Mouse (Mus musculus) neural tube, embryonic 11.5 days (tissue): ENCODE measurements around the gene Zdhhc14. TPM values are rescaled to one million over a fixed set of nuclear protein-coding genes. Genes with fewer than 3 reads are reported as not detected.
"Not testable (repeated sequence)": the region's sequence is repeated elsewhere in the genome, so short reads cannot be mapped to it uniquely, and the experiment has no call there.

Experiments used
- ATAC-seq: fragments of 200-750 bp; cut with Nextera tagmentation; 2 replicates; pipeline ENCODE4 v1.8.0; 2017; ENCODE audit warnings: moderate number of reproducible peaks, mild to moderate bottlenecking, moderate TSS enrichment, moderate library complexity; ENCODE audit not compliant: insufficient read depth, low FRiP score, low TSS enrichment
- DNase-seq: peaks from one replicate; pipeline ENCODE4 v3.0.0-alpha.2; 2015; ENCODE audit warnings: low spot score
- H3K27ac ChIP-seq: fragments of 300-500 bp; sonication (generic); 2 replicates; pipeline ENCODE4 v1.5.1; 2014; ENCODE audit warnings: low read depth, mild to moderate bottlenecking, low read length
- H3K27me3 ChIP-seq: fragments of 300-500 bp; sonication (generic); 2 replicates; pipeline ENCODE4 v1.6.1; 2014; ENCODE audit warnings: mild to moderate bottlenecking, low read length, mixed read lengths; ENCODE audit not compliant: control insufficient read depth, insufficient read depth
- H3K36me3 ChIP-seq: fragments of 300-500 bp; sonication (generic); 2 replicates; pipeline ENCODE4 v1.6.1; 2014; ENCODE audit warnings: mild to moderate bottlenecking, low read length, moderate library complexity, mixed read lengths; ENCODE audit not compliant: control insufficient read depth, insufficient read depth
- H3K4me1 ChIP-seq: fragments of 300-500 bp; sonication (generic); 2 replicates; pipeline ENCODE4 v1.6.1; 2014; ENCODE audit warnings: low read length, mixed read lengths; ENCODE audit not compliant: control insufficient read depth, insufficient read depth
- H3K4me2 ChIP-seq: fragments of 300-500 bp; sonication (generic); 2 replicates; pipeline ENCODE4 v1.6.1; 2014; ENCODE audit warnings: low read depth, mild to moderate bottlenecking, moderate library complexity
- H3K4me3 ChIP-seq: fragments of 300-500 bp; sonication (generic); 2 replicates; pipeline ENCODE4 v1.5.1; 2014; ENCODE audit warnings: low read depth, low read length
- H3K9ac ChIP-seq: fragments of 300-500 bp; sonication (generic); 2 replicates; pipeline ENCODE4 v1.6.1; 2014; ENCODE audit warnings: mild to moderate bottlenecking, low read length
- H3K9me3 ChIP-seq: fragments of 300-500 bp; sonication (generic); 2 replicates; pipeline ENCODE4 v1.6.1; 2016; ENCODE audit warnings: low read length; ENCODE audit not compliant: control insufficient read depth
- WGBS: fragments of 180-500 bp; shearing (Covaris S2); extraction: QIAGEN DNeasy Blood & Tissue Kit; methylation state at CpG from one replicate; pipeline ENCODE4 v1.1.7; 2014; 5-methylcytosine and 5-hydroxymethylcytosine counted together
- polyA plus RNA-seq: library from polyadenylated mRNA; unstranded; fragments of >200 nt; fragmentation: Nextera tagmentation; extraction: Ambion mirVana; gene quantifications from 2 replicates; pipeline ENCODE4 v1.2.1, GENCODE M21; 2014

The Zdhhc14 gene
- polyA plus RNA-seq, 1 experiment from 2014 or later = 2.6 TPM

DNA sequence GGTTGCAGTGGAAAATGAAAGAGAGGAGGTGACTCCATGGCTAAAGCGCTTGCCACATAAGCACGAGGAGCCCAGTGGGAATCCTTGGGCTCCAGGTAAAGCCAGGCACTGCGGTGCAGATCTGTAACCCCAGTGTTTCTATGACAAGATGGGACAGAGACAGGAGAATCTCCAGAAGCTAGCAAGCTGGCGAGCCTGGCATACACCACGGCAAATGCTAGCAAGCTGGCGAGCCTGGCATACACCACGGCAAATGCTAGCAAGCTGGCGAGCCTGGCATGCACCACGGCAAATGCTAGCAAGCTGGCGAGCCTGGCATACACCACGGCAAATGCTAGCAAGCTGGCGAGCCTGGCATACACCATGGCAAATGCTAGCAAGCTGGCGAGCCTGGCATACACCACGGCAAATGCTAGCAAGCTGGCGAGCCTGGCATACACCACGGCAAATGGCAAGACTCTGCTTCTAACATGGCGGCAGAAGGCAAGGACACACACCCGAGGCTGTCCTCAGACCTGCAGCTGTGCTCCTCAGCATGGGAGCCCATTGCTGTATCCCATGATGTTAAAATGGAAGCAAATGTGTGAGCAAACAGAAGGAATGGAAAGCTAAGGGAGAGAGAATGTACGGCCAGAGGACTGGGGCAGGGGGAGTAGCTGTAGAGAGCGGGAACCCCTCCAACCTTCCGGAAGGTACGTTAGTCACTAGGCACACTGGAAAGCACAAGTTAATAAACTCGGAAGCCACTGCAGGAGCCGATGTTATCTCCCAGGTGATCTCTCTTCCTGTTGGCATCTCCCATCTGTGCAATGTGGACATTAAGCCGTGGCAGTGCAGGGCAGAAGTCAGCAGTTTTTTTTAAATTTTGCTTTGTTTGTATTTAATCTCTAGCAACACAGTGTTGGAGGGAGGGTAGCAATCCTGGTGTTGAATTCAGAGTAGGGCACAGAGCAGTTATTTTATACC, 129.6 kb downstream of the Zdhhc14 start:
- Histone ChIP-seq H3K9me3 (no peaks in the 10 kb centered on the region), H3K4me3 (no peak overlapping the region), H3K4me1 (no peaks in the 10 kb centered on the region), H3K4me2 (no peak overlapping the region), H3K36me3 (no peaks in the 10 kb centered on the region), H3K27ac (no peak overlapping the region), H3K27me3 (no peaks in the 10 kb centered on the region), H3K9ac (no peak overlapping the region)
- no peak for ATAC-seq
- DNase-seq = no peak
- WGBS = 91% methylated on average over 25 of the region's 25 CpGs

DNA sequence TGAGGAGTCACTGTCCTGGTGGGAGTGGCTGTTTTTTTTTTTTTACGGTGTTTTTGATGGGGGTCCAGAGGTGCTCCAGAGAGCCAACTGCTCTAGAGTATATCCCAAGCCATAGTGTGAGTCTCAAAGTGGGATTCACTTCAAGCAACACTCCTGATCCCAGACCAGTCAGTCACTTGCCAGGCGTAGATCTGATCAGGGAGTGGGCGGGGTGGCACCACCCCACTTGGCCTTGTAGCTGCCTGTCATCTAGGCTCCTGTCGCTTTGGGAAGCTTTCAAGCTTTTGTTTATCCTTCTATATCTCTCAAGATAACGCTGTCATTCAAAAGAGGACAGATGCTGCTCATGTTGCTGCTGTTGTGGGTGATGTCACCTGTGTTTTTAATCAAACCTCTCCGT, 130.4 kb downstream of the Zdhhc14 start:
- no peaks in the 10 kb centered on the region for H3K36me3 ChIP-seq
- DNase-seq = no peak
- no peaks in the 10 kb centered on the region for H3K27me3 ChIP-seq
- no peak overlapping the region for H3K4me3 ChIP-seq
- no peak overlapping the region for H3K9ac ChIP-seq
- no peak overlapping the region for H3K27ac ChIP-seq
- no peaks in the 10 kb centered on the region for H3K4me1 ChIP-seq
- no peaks in the 10 kb centered on the region for H3K9me3 ChIP-seq
- ATAC-seq = no peak
- H3K4me2 ChIP-seq = no peak overlapping the region
- 76% methylated on average over 6 of the region's 6 CpGs for WGBS

GRCm38 (mm10) chr17:5623181-5623580, 130.8 kb downstream of the Zdhhc14 start:
- no peaks in the 10 kb centered on the region for H3K9me3 ChIP-seq
- no peak for ATAC-seq
- H3K4me1 ChIP-seq = no peaks in the 10 kb centered on the region
- H3K4me3 ChIP-seq = no peak overlapping the region
- no peak overlapping the region for H3K27ac ChIP-seq
- H3K9ac ChIP-seq = no peak overlapping the region
- H3K4me2 ChIP-seq = no peak overlapping the region
- no peaks in the 10 kb centered on the region for H3K36me3 ChIP-seq
- no peak for DNase-seq
- H3K27me3 ChIP-seq = no peaks in the 10 kb centered on the region

- H3K27ac ChIP-seq, H3K36me3 ChIP-seq, H3K4me1 ChIP-seq, DNase-seq, H3K9me3 ChIP-seq, H3K4me3 ChIP-seq, ATAC-seq, H3K9ac ChIP-seq, H3K27me3 ChIP-seq, H3K4me2 ChIP-seq: not testable (repeated sequence)
- WGBS = 87% methylated on average over 1 of the region's 1 CpGs
These were observed 132.5 kb downstream of the Zdhhc14 start for GRCm38 (mm10) chr17:5624815-5625214.

DNA sequence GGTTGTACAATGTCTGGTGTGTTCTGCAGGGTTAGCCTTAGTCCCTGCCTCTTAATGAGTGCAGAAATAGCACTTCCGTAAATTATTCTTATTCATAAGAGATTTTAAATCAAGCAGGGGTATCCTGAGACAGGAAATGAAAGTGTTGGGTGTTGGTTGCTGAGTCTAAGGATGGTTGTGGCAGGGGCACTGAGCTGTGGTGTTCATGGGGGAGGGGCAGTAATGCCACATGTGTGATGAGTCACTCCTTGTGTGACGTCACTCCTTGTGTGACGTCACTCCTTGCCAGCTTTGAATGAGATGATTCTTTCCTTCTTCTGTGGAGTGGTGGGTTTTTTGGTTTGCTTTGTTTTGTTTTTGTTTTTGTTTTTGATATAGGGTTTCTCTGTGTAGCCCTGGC, 134.0 kb downstream of the Zdhhc14 start:
- Histone ChIP-seq H3K36me3 (no peaks in the 10 kb centered on the region), H3K9ac (no peak overlapping the region), H3K27me3 (no peaks in the 10 kb centered on the region), H3K9me3 (no peaks in the 10 kb centered on the region), H3K27ac (no peak overlapping the region), H3K4me1 (no peaks in the 10 kb centered on the region), H3K4me3 (no peak overlapping the region), H3K4me2 (no peak overlapping the region)
- DNase-seq (no peak), ATAC-seq (no peak)
- WGBS = 86% methylated on average over 3 of the region's 3 CpGs

- ATAC-seq = no peak
- no peaks in the 10 kb centered on the region for H3K4me1 ChIP-seq
- H3K27ac ChIP-seq = no peak overlapping the region
- no peak overlapping the region for H3K4me2 ChIP-seq
- 93% methylated on average over 5 of the region's 5 CpGs for whole genome bisulfite sequencing
- H3K36me3 ChIP-seq = no peaks in the 10 kb centered on the region
- H3K4me3 ChIP-seq = no peak overlapping the region
- no peaks in the 10 kb centered on the region for H3K27me3 ChIP-seq
- DNase-seq = no peak
- no peak overlapping the region for H3K9ac ChIP-seq
- no peaks in the 10 kb centered on the region for H3K9me3 ChIP-seq
These were observed 135.3 kb downstream of the Zdhhc14 start for GRCm38 (mm10) chr17:5627664-5628063.

- H3K4me3 ChIP-seq = no peak overlapping the region
- no peaks in the 10 kb centered on the region for H3K27me3 ChIP-seq
- H3K4me2 ChIP-seq = no peak overlapping the region
- H3K36me3 ChIP-seq = no peaks in the 10 kb centered on the region
- ATAC-seq (no peak), DNase-seq (no peak)
- no peak overlapping the region for H3K27ac ChIP-seq
- H3K4me1 ChIP-seq = no peaks in the 10 kb centered on the region
- H3K9me3 ChIP-seq = no peaks in the 10 kb centered on the region
- 68% methylated on average over 4 of the region's 4 CpGs for WGBS
- no peak overlapping the region for H3K9ac ChIP-seq
These were observed 137.3 kb downstream of the Zdhhc14 start for GRCm38 (mm10) chr17:5629651-5630050.

GRCm38 (mm10) chr17:5635254-5635653, 142.9 kb downstream of the Zdhhc14 start:
- Histone ChIP-seq H3K9me3 (no peaks in the 10 kb centered on the region), H3K4me3 (no peak overlapping the region), H3K27ac (no peak overlapping the region), H3K36me3 (no peaks in the 10 kb centered on the region), H3K4me2 (no peak overlapping the region), H3K4me1 (no peaks in the 10 kb centered on the region), H3K9ac (no peak overlapping the region), H3K27me3 (no peaks in the 10 kb centered on the region)
- no peak for DNase-seq
- no peak for ATAC-seq
- 90% methylated on average over 2 of the region's 2 CpGs for WGBS

GRCm38 (mm10) chr17:5641436-5641835, 149.1 kb downstream of the Zdhhc14 start:
- Histone ChIP-seq H3K27me3 (no peaks in the 10 kb centered on the region), H3K9me3 (no peaks in the 10 kb centered on the region), H3K4me1 (no peaks in the 10 kb centered on the region), H3K4me3 (no peak overlapping the region), H3K9ac (no peak overlapping the region), H3K27ac (no peak overlapping the region), H3K36me3 (no peaks in the 10 kb centered on the region), H3K4me2 (no peak overlapping the region)
- ATAC-seq (no peak), DNase-seq (no peak)
- 93% methylated on average over 8 of the region's 8 CpGs for WGBS
